Mouse (Mus musculus): ENCODE measurements at regions not wholly inside any gene's neighbourhood (a gene's known extent, or its start where the extent isn't known, plus 50 kb on each side); places are given as distances from the start of the nearest gene placed in this dataset.

- TF ChIP-seq GATA1 (IDR thresholded peaks at IDR 0.05; ENCODE audit: borderline replicate concordance, low read length) (no peak), FLI1 (IDR thresholded peaks at IDR 0.05; ENCODE audit: low read length) (no peak)
Observed at GRCm38 (mm10) chr10:37494098-37494497, 355.4 kb upstream of the Marcks start.
